Mouse (Mus musculus) mammary gland, adult 2 months (tissue): ENCODE results near the gene Nme2. TPM values are rescaled to one million over a fixed set of nuclear protein-coding genes. Genes with fewer than 3 reads are reported as not detected.

Source experiments
- polyA plus RNA-seq: library from polyadenylated mRNA; depleted of rRNA; stranded (reverse); fragments of >200 nt; gene quantifications from 2 replicates; pipeline ENCODE4 v1.2.3, GENCODE M21; 2012; ENCODE audit warnings: low replicate concordance; rRNA removed

Gene Nme2
- polyA plus RNA-seq: 181 and 183 TPM in 2 replicates

DNA sequence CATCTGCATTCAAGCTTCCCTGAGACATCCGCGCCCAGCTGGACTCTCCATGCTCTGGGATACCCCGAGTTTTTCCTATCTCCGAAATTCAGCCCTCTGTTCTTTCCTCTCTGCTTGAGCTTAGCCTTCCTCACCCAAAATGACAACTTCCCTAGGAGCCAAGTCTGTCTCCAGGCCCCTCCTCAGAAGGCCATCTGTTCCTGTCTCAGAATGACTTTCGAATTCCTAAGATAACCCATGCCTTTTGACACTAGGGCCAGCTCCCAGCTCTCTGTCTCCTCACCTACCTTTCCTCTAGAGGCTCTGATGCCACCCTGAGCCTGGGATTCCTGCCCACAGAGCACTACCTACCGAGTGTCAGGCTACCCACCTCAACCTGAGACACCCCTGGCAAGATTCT lies at the start of gene Nme2:
Gene Nme2, minus strand, starts transcription at position 101 of the 400 bp plus-strand sequence.

DNA sequence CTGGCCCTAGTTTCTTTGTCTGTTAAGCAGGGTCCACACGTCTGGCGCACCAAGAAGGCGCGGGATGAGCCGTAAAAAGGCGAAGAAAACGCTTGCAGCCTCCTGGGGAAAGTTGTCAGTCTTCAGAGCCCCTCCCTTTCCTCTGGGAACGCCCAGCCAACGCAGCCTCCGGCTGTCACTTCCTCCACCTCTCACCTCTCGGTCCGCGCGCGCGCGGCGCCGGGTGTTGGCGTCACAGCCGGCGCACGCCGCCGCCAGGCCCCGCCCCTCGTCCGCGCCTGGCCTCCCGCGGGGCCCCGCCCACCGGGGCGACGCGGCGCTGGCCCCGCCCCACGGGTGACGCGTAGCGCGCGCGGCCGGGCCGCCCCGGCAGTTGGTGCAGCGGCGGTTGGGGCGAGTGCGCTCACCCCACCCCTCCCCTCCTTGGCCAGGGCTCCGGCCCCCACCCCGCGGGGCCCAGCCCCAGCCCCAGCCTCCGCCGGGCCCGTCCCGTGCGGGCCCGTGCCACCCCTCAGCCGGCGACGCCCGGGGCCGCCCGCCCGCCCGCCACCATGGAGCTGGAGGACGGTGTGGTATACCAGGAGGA lies 39.8 kb upstream of the Nme2 start, which contains the start of gene Spag9:
Gene Spag9, plus strand, starts transcription at position 372 of the 586 bp plus-strand sequence.

GRCm38 (mm10) chr11:93968005-93968847 lies 12.2 kb upstream of the Nme2 start, which contains the start of the genes Gm20390 and Nme1:
Gm20390 (minus strand) TSS chr11:93968293.
Nme1 (minus strand) TSS chr11:93968521.

Other genes with a start within 250 kb of the Nme2 start
- gene Utp18, start 70.5 kb downstream of the Nme2 start, polyA plus RNA-seq: 3.8 and 5.8 TPM in 2 replicates
- 3.3 and 5.6 TPM in 2 replicates for gene Mbtd1, start 70.4 kb downstream of the Nme2 start, polyA plus RNA-seq
- 9.2 TPM in 1 of 2 replicates, not detected in the other for gene Gm20390, start 12.0 kb upstream of the Nme2 start, polyA plus RNA-seq
- gene Nme1, start 12.3 kb upstream of the Nme2 start, polyA plus RNA-seq: 75.4 and 91.3 TPM in 2 replicates
- 19.9 and 34.3 TPM in 2 replicates for gene Spag9, start 39.8 kb upstream of the Nme2 start, polyA plus RNA-seq